Mouse (Mus musculus) CH12.LX (cell line): ENCODE results near the gene Actl7a. TPM values are rescaled to one million over a fixed set of nuclear protein-coding genes. Genes with fewer than 3 reads are reported as not detected.
A peak's percentile ranks its signal among the peaks of the same experiment; 100 is the strongest.

ENCODE experiments used
- DNase-seq: peaks from one replicate; pipeline ENCODE4 v3.0.0-alpha.2; 2013; ENCODE audit errors: extremely low read depth
- H3K27ac ChIP-seq: 2 replicates; pipeline ENCODE4 v1.5.1; 2012; ENCODE audit warnings: low read depth, mild to moderate bottlenecking, control low read depth, moderate library complexity; ENCODE audit not compliant: insufficient read depth
- H3K27me3 ChIP-seq: replicated peaks from 2 replicates; pipeline ENCODE3; 2012; ENCODE audit warnings: inconsistent platforms
- H3K36me3 ChIP-seq, 2 experiments: replicated peaks in 1 of 2; 2 replicates each; pipeline versions ENCODE3 to v1.6.1; 2012; ENCODE audit warnings: inconsistent platforms in 1 of 2, low read length in 1 of 2, mild to moderate bottlenecking in 1 of 2, mixed read lengths in 1 of 2, moderate library complexity in 1 of 2; ENCODE audit not compliant: control insufficient read depth in 1 of 2, insufficient read depth in 1 of 2
- H3K4me1 ChIP-seq, 2 experiments: 2 replicates each; pipeline ENCODE4 v1.6.1; 2012; ENCODE audit warnings: inconsistent platforms in 1 of 2, moderate library complexity in 1 of 2; ENCODE audit not compliant: insufficient read depth in 2 of 2, control insufficient read depth in 1 of 2
- H3K4me2 ChIP-seq: 2 replicates; pipeline ENCODE4 v1.6.1; 2012; ENCODE audit warnings: low read depth, mild to moderate bottlenecking, control low read depth; ENCODE audit not compliant: poor library complexity, insufficient read depth, severe bottlenecking
- H3K4me3 ChIP-seq, 3 experiments: fragments of 150-350 bp in 1 of 3; sonication (generic) in 1 of 3; replicated peaks in 1 of 3; 2 replicates each; pipeline versions ENCODE3 to v1.5.1; 2011 to 2012; ENCODE audit warnings: low read depth in 2 of 3, low read length in 2 of 3, mild to moderate bottlenecking in 2 of 3, moderate library complexity in 2 of 3, control low read depth in 1 of 3, improper control_type of control experiment in 1 of 3, inconsistent platforms in 1 of 3, mixed read lengths in 1 of 3; ENCODE audit not compliant: poor library complexity in 1 of 3
- H3K79me2 ChIP-seq: replicated peaks from 2 replicates; pipeline ENCODE4 v1.6.1; 2012; ENCODE audit warnings: mild to moderate bottlenecking, moderate library complexity; ENCODE audit not compliant: control insufficient read depth, poor library complexity, insufficient read depth, severe bottlenecking; ENCODE audit errors: extremely low read depth
- H3K9ac ChIP-seq: 2 replicates; pipeline ENCODE4 v1.6.1; 2012; ENCODE audit warnings: low read depth, mild to moderate bottlenecking, control low read depth, moderate library complexity; ENCODE audit not compliant: insufficient read depth
- H3K9me3 ChIP-seq: replicated peaks from 2 replicates; pipeline ENCODE3; 2012; ENCODE audit warnings: low read length, inconsistent platforms, mixed read lengths
- BHLHE40 ChIP-seq: IDR thresholded peaks from 2 replicates; pipeline ENCODE4 v1.6.1; 2011; ENCODE audit warnings: mild to moderate bottlenecking, low read depth, low read length, improper control_type of control experiment
- CHD1 ChIP-seq: IDR thresholded peaks from 2 replicates; pipeline ENCODE4 v1.6.1; 2012; ENCODE audit warnings: low read depth, low read length, improper control_type of control experiment, inconsistent platforms
- CTCF ChIP-seq, 2 experiments: IDR thresholded peaks in 1 of 2; conservative IDR thresholded peaks in 1 of 2; 2 replicates each; pipeline ENCODE4 v1.5.1; 2011 to 2012; ENCODE audit warnings: low read depth in 2 of 2, low read length in 2 of 2, improper control_type of control experiment in 1 of 2, inconsistent platforms in 1 of 2, mild to moderate bottlenecking in 1 of 2, moderate library complexity in 1 of 2
- ELF1 ChIP-seq: IDR thresholded peaks from 2 replicates; pipeline ENCODE4 v1.6.1; 2014; ENCODE audit warnings: low read depth, mild to moderate bottlenecking, inconsistent platforms, low read length, improper control_type of control experiment
- ETS1 ChIP-seq: conservative IDR thresholded peaks from 2 replicates; pipeline ENCODE4 v1.6.1; 2012; ENCODE audit warnings: low read depth, mild to moderate bottlenecking, inconsistent platforms, low read length, improper control_type of control experiment, moderate library complexity
- HCFC1 ChIP-seq: IDR thresholded peaks from 2 replicates; pipeline ENCODE4 v1.6.1; 2012; ENCODE audit warnings: low read depth, mild to moderate bottlenecking, inconsistent platforms, low read length, improper control_type of control experiment
- IRF4 ChIP-seq: IDR thresholded peaks from 2 replicates; pipeline ENCODE4 v1.6.1; 2014; ENCODE audit warnings: low read depth, mild to moderate bottlenecking, inconsistent platforms, low read length, improper control_type of control experiment
- JUN ChIP-seq: IDR thresholded peaks from 2 replicates; pipeline ENCODE4 v1.6.1; 2011; ENCODE audit warnings: low read depth, mild to moderate bottlenecking, low read length, improper control_type of control experiment, moderate library complexity; ENCODE audit not compliant: insufficient read depth
- JUND ChIP-seq: conservative IDR thresholded peaks from 2 replicates; pipeline ENCODE4 v1.6.1; 2011; ENCODE audit warnings: low read depth, low read length, improper control_type of control experiment
- MAX ChIP-seq: IDR thresholded peaks from 2 replicates; pipeline ENCODE4 v1.6.1; 2011; ENCODE audit warnings: low read length, improper control_type of control experiment
- MAZ ChIP-seq: IDR thresholded peaks from 2 replicates; pipeline ENCODE4 v1.6.1; 2012; ENCODE audit warnings: low read depth, mild to moderate bottlenecking, inconsistent platforms, low read length, improper control_type of control experiment, moderate library complexity
- NELFE ChIP-seq: IDR thresholded peaks from 2 replicates; pipeline ENCODE4 v1.6.1; 2011; ENCODE audit warnings: low read depth, low read length, improper control_type of control experiment
- NRF1 ChIP-seq: IDR thresholded peaks from 2 replicates; pipeline ENCODE4 v1.6.1; 2014; ENCODE audit warnings: low read depth, mild to moderate bottlenecking, inconsistent platforms, low read length, improper control_type of control experiment, moderate library complexity
- PAX5 ChIP-seq: IDR thresholded peaks from 2 replicates; pipeline ENCODE4 v1.6.1; 2012; ENCODE audit warnings: low read length, inconsistent platforms, mixed read lengths
- POLR2A ChIP-seq: IDR thresholded peaks from 2 replicates; pipeline ENCODE4 v1.6.1; 2011; ENCODE audit warnings: low read depth, mild to moderate bottlenecking, improper control_type of control experiment, low read length
- RAD21 ChIP-seq: IDR thresholded peaks from 2 replicates; pipeline ENCODE4 v1.6.1; 2011; ENCODE audit warnings: low read depth, mild to moderate bottlenecking, low read length, improper control_type of control experiment, moderate library complexity
- RCOR1 ChIP-seq: conservative IDR thresholded peaks from 2 replicates; pipeline ENCODE4 v1.6.1; 2012; ENCODE audit warnings: low read depth, mild to moderate bottlenecking, inconsistent platforms, low read length, improper control_type of control experiment
- SMC3 ChIP-seq: IDR thresholded peaks from 2 replicates; pipeline ENCODE4 v1.6.1; 2011; ENCODE audit warnings: low read depth, low read length, improper control_type of control experiment
- TBP ChIP-seq: conservative IDR thresholded peaks from 2 replicates; pipeline ENCODE4 v1.6.1; 2011; ENCODE audit warnings: low read depth, low read length, improper control_type of control experiment
- USF1 ChIP-seq: IDR thresholded peaks from 2 replicates; pipeline ENCODE4 v1.6.1; 2014; ENCODE audit warnings: low read depth, mild to moderate bottlenecking, inconsistent platforms, low read length, improper control_type of control experiment
- USF2 ChIP-seq: conservative IDR thresholded peaks from 2 replicates; pipeline ENCODE4 v1.6.1; 2011; ENCODE audit warnings: low read depth, low read length, improper control_type of control experiment
- ZC3H11A ChIP-seq: IDR thresholded peaks from 2 replicates; pipeline ENCODE4 v1.6.1; 2012; ENCODE audit warnings: low read depth, mild to moderate bottlenecking, inconsistent platforms, low read length, improper control_type of control experiment
- ZMIZ1 ChIP-seq: IDR thresholded peaks from 2 replicates; pipeline ENCODE4 v1.6.1; 2012; ENCODE audit warnings: low read depth, mild to moderate bottlenecking, inconsistent platforms, low read length, improper control_type of control experiment
- ZNF384 ChIP-seq: IDR thresholded peaks from 2 replicates; pipeline ENCODE4 v1.6.1; 2012; ENCODE audit warnings: low read depth, low read length, improper control_type of control experiment, inconsistent platforms
- dilution Hi-C: fragments of 300-500 bp; cut with MboI; formaldehyde crosslinking; loops from 2 replicates; pipeline ENCODE4 v1.14.3; 2020; ENCODE audit warnings: low sequenced_read_pairs; ENCODE audit not compliant: extremely low pct_unique_long_range_greater_than_20kb, extremely low pct_ligation_motif_present
- in situ Hi-C: fragments of 300-500 bp; cut with MboI; formaldehyde crosslinking; loops from 3 replicates; pipeline ENCODE4 v1.14.3; 2019; ENCODE audit warnings: low sequenced_read_pairs, low pct_ligation_motif_present, low pct_unique_long_range_greater_than_20kb, mixed read lengths
- polyA plus RNA-seq: library from polyadenylated mRNA; unstranded; fragments of >175 nt; gene quantifications from 2 replicates; pipeline ENCODE4 v1.2.1, GENCODE M21; 2012; ENCODE audit warnings: low read depth; ENCODE audit not compliant: insufficient read length
- total RNA-seq, 2 experiments: library from RNA; depleted of rRNA; stranded (reverse); fragments of 300-350 nt in 1 of 2; fragments of >200 nt in 1 of 2; gene quantifications; 2 replicates each; pipeline ENCODE4 v1.2.3; 2012 to 2014

Gene Actl7a
- total and polyA plus RNA-seq, 3 experiments, result 0.08 TPM; not detected in 2

- dilution Hi-C loops, result no loop called here
- H3K4me2 ChIP-seq, result no peak overlapping the region
- TF ChIP-seq HCFC1 (no peak), PAX5 (no peak), JUN (no peak), ZC3H11A (no peak), JUND (no peak), NRF1 (no peak), CHD1 (no peak)
Measured at GRCm38 (mm10) chr4:56719456-56719855, 23.8 kb upstream of the Actl7a start.

GRCm38 (mm10) chr4:56720403-56720802 lies 22.8 kb upstream of the Actl7a start:
- dilution Hi-C loops, result no loop called here

More at GRCm38 (mm10) chr4:56719456-56719855, 23.8 kb upstream of the Actl7a start:
- Histone ChIP-seq H3K27ac (no peak overlapping the region), H3K36me3 (no peaks in the 10 kb centered on the region), H3K4me1 (no peaks in the 10 kb centered on the region), H3K9ac (no peak overlapping the region), H3K4me3 (no peak overlapping the region), H3K9me3 (no peaks in the 10 kb centered on the region), H3K27me3 (no peaks in the 10 kb centered on the region), H3K79me2 (no peaks in the 10 kb centered on the region)
- no peak for DNase-seq
- in situ Hi-C loops, result no loop called here

DNA sequence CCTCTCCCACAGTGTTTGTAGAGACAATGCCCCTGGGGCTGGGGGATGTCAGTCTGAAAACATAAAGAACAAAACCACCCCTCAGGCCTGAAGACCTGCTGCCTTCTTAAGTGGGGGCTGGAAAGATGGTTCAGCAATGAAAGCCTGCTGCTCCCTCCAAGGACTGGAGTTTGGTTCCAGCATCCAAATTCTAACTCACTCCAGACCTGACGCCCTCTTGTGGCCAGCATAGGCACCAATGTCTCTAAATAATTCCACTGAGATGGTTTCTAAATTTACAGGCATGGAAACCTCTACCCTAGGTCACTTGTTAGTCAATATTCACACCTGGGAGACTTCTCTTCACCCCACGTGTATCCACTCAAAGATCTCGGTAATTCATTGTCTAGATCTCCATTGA lies 21.7 kb upstream of the Actl7a start:
- H3K9ac ChIP-seq, result no peak overlapping the region
- in situ Hi-C loops (no loop called here), dilution Hi-C loops (no loop called here)
- H3K79me2 ChIP-seq, result no peaks in the 10 kb centered on the region
- TF ChIP-seq MAX, result no peak
- no peak for TF ChIP-seq TBP
- peak; percentile 23 for TF ChIP-seq RAD21
- no peak for TF ChIP-seq ZNF384
- no peak for TF ChIP-seq MAZ
- no peak for TF ChIP-seq ZMIZ1
- no peak for TF ChIP-seq JUND
- no peak for TF ChIP-seq IRF4
- peak; percentile 50 for TF ChIP-seq SMC3
- no peak for TF ChIP-seq RCOR1
- peak; percentile 54 to 69; a peak in 3 of 4 replicates for TF ChIP-seq CTCF (conservative IDR thresholded peaks at IDR 0.05 in 1 of 2, IDR thresholded peaks at IDR 0.05 in 1 of 2; ENCODE audit: low read depth in 2 of 2, low read length in 2 of 2)
- TF ChIP-seq BHLHE40, result no peak
- TF ChIP-seq ELF1, result no peak
- no peak for TF ChIP-seq JUN
- no peak for TF ChIP-seq NELFE
- TF ChIP-seq USF2, result no peak
- H3K4me1 ChIP-seq, result no peaks in the 10 kb centered on the region
- no peak overlapping the region for H3K27ac ChIP-seq
- no peak overlapping the region for H3K4me2 ChIP-seq
- no peaks in the 10 kb centered on the region for H3K36me3 ChIP-seq
- H3K4me3 ChIP-seq, result no peak overlapping the region
- peak; percentile 39 for DNase-seq
- H3K27me3 ChIP-seq, result no peaks in the 10 kb centered on the region
- no peaks in the 10 kb centered on the region for H3K9me3 ChIP-seq

More at GRCm38 (mm10) chr4:56720403-56720802, 22.8 kb upstream of the Actl7a start:
- Histone ChIP-seq H3K27me3 (no peaks in the 10 kb centered on the region), H3K79me2 (no peaks in the 10 kb centered on the region), H3K4me3 (no peak overlapping the region), H3K4me2 (no peak overlapping the region), H3K9me3 (no peaks in the 10 kb centered on the region), H3K36me3 (no peaks in the 10 kb centered on the region), H3K4me1 (no peaks in the 10 kb centered on the region), H3K27ac (no peak overlapping the region), H3K9ac (no peak overlapping the region)
- TF ChIP-seq CTCF (conservative IDR thresholded peaks at IDR 0.05 in 1 of 2, IDR thresholded peaks at IDR 0.05 in 1 of 2; ENCODE audit: low read depth in 2 of 2, low read length in 2 of 2) (no peak), ETS1 (no peak), POLR2A (no peak), MAZ (no peak), PAX5 (no peak), ZMIZ1 (no peak), USF1 (no peak)
- no peak for DNase-seq
- in situ Hi-C loops, result no loop called here
